Mouse (Mus musculus) left cerebral cortex, adult 2 months (tissue): ENCODE measurements at regions not wholly inside any gene's neighbourhood (a gene's known extent, or its start where the extent isn't known, plus 50 kb on each side); places are given as distances from the start of the nearest gene placed in this dataset.

Source experiments
- DNase-seq, 2 experiments: peaks; one replicate each; pipeline ENCODE4 v3.0.0; 2021 to 2022; ENCODE audit warnings: low spot score in 2 of 2, mixed read lengths in 1 of 2; ENCODE audit errors: extremely low spot score in 1 of 2
- H3K27ac ChIP-seq: fragments of 200-600 bp; 2 replicates; pipeline ENCODE4 v1.8.1; 2022
- H3K4me3 ChIP-seq: fragments of 200-600 bp; 2 replicates; pipeline ENCODE4 v1.8.1; 2022
- CTCF ChIP-seq: fragments of 200-600 bp; IDR thresholded peaks from 2 replicates; pipeline ENCODE4 v1.8.1; 2022; ENCODE audit warnings: antibody characterized with exemption, mild to moderate bottlenecking, moderate library complexity
- intact Hi-C: fragments of 180-260 bp; cut with DNase I; formaldehyde crosslinking; loops from one replicate; pipeline ENCODE4 v1.15.1; 2025

DNA sequence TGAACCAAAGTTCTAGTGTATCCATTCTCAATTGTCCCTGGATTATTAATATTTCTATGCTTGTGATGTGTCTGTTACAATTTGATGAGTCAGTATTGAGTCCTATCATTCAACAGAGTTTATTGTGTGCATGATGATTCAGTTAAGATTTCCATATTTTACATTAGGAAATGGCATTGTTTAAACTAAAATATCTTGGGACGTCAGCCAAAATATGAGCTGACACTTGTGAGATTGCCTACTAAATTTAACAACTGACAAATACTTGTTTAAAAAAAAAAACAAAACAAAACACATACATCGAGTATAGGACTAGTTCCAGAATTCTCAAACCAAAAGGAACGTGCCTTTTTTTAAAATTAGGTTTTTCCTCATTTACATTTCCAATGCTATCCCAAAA lies 779.0 kb downstream of the Ttll7 start:
- intact Hi-C loops = no loop called here
- TF ChIP-seq CTCF = no peak
- Histone ChIP-seq H3K27ac (no peak overlapping the region), H3K4me3 (no peak overlapping the region)
- DNase-seq = no peak

DNA sequence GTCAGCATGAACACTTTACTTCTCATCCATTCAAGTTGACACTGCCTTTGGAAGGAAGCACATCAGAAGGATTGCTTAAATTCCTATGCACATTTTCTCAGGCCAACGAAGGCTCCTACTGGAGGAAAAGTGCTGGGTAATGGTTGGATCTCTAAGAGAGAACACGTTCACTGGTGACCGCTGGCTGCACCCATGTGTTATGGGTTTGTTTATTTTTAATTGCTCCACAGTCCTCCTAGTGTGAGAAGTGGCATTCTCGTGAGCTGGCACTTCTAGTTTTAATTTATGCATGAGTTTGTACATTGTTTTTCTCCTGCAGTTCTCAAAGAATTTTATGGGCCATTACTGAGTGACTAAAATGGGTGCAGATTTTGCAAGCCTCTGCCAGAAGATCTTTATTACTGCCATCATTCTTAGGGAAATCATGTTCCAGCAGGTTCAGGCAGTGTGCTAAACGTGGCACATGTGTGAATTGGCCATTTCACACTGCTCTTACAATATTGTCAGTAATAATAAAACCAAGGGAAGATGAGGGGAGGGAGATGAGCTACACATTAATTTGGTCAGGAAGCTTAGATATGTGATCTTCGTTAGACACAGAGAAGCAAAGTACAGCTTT lies 731.6 kb downstream of the Ttll7 start:
- Histone ChIP-seq H3K4me3 (no peak overlapping the region), H3K27ac (no peak overlapping the region)
- intact Hi-C loops = no loop called here
- TF ChIP-seq CTCF = no peak
- no peak for DNase-seq

DNA sequence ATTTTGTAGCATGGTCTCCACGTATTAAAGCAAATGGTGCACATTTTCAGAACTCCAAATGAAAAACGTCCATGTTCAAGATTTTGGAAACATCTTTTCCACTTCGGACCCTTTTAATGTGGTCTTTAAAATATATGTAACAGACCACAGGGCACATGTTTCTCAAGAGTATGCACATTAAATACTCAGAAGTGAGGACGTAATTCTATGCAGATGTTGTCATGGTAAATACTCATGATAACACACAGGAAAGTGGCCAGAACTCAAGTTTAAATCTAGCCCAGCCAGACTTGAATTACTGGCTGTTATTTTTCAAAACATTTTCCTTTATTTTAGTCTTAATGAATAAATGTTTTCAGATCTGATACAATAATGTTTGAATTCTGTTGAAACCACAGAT lies 719.7 kb downstream of the Ttll7 start:
- H3K27ac ChIP-seq = no peak overlapping the region

DNA sequence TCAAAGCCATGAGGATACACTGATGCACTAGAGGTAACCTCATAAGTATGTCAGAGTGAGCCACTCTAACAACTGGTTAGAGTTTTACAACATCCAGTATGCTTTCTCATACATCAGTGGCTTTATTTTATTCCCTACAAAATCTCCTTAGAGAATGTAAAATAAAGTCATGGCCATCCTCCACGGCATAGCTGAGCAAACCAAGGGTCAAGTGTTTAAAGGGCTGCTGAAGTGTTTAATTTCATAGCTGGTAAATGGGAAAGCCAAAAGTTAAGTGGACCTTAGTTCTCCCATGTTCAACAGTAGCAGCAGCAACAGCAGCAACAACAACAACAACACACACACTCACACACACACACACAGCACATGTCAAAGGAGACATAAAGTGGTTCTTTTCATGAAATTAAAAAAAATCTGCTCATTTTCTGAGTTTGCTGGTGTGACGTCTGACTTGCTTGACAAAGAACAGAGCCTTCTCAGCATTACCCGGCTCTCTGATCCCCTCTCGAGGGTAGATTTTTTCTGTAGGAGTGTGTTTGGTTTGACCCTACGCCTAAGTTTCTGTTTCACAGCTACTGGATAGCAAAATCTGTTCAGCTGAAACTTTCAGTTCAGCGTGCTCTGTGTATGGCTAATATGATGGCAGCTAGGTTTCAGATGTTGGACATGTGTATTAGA lies 693.3 kb downstream of the Ttll7 start:
- DNase-seq = no peak
- intact Hi-C loops = no loop called here
- H3K27ac ChIP-seq = no peak overlapping the region
- TF ChIP-seq CTCF = no peak
- no peak overlapping the region for H3K4me3 ChIP-seq

More for the DNA sequence above, 719.7 kb downstream of the Ttll7 start:
- intact Hi-C loops = no loop called here
- no peak for TF ChIP-seq CTCF
- DNase-seq = no peak
- no peak overlapping the region for H3K4me3 ChIP-seq

- intact Hi-C loops = no loop called here
- DNase-seq = no peak
- no peak for TF ChIP-seq CTCF
- Histone ChIP-seq H3K27ac (no peak overlapping the region), H3K4me3 (no peak overlapping the region)
These were observed 690.1 kb downstream of the Ttll7 start for GRCm38 (mm10) chr3:147542285-147542684.

- no peak for DNase-seq
- intact Hi-C loops = no loop called here
- H3K4me3 ChIP-seq = no peak overlapping the region
- TF ChIP-seq CTCF = no peak
- H3K27ac ChIP-seq = no peak overlapping the region
These were observed 685.4 kb downstream of the Ttll7 start for GRCm38 (mm10) chr3:147537584-147537983.

GRCm38 (mm10) chr3:147532196-147532595 lies 680.0 kb downstream of the Ttll7 start:
- intact Hi-C loops = no loop called here

DNA sequence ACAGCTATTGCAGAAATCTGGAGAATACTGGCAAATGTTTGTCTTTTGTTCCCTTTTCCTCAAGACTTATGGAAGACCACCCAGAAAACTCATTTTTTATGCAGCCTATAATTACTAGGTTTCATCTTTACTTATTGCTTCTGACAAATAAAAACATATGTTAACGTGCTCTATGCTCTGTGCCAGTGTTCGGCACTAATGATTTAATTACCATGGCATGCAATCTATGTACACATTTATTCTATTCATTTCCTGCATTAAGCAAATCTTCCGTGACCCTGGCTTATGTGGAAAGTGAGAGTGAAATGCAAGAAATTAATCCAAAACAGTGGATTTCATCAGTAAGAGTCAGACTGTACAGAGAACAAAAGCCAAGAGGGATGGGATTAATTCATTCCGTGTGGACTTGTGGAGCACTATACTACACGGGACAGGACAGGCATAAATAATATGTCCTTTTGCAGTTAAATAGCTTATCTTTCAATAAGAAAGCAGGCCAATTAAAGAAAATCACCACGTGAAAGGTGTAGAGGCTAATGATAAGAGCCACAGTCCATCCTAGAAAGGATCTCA lies 679.5 kb downstream of the Ttll7 start:
- TF ChIP-seq CTCF = no peak
- intact Hi-C loops = no loop called here
- no peak overlapping the region for H3K4me3 ChIP-seq
- H3K27ac ChIP-seq = no peak overlapping the region
- no peak for DNase-seq

More at GRCm38 (mm10) chr3:147532196-147532595, 680.0 kb downstream of the Ttll7 start:
- Histone ChIP-seq H3K4me3 (no peak overlapping the region), H3K27ac (no peak overlapping the region)
- no peak for TF ChIP-seq CTCF
- DNase-seq = no peak
